Mouse (Mus musculus) ES-Bruce4 (cell line): Measurements from ENCODE around the gene Dnajc11. TPM values are rescaled to one million over a fixed set of nuclear protein-coding genes. Genes with fewer than 3 reads are reported as not detected.

Experiments used
- H3K27ac ChIP-seq: 2 replicates; pipeline ENCODE4 v1.5.1; 2012; ENCODE audit warnings: low read length, inconsistent platforms; ENCODE audit not compliant: insufficient read depth
- H3K27me3 ChIP-seq: 2 replicates; pipeline ENCODE4 v1.6.1; 2012; ENCODE audit warnings: mild to moderate bottlenecking, low read length, inconsistent platforms; ENCODE audit not compliant: control insufficient read depth, poor library complexity, insufficient read depth, severe bottlenecking
- H3K36me3 ChIP-seq: 2 replicates; pipeline ENCODE4 v1.6.1; 2012; ENCODE audit warnings: inconsistent platforms, mild to moderate bottlenecking, low read length, moderate library complexity; ENCODE audit not compliant: control insufficient read depth, poor library complexity, insufficient read depth, severe bottlenecking
- H3K4me1 ChIP-seq: one replicate; pipeline ENCODE4 v1.8.1; 2011; ENCODE audit warnings: low read length; ENCODE audit not compliant: control insufficient read depth, insufficient read depth
- H3K4me3 ChIP-seq: 2 replicates; pipeline ENCODE4 v1.5.1; 2011; ENCODE audit warnings: low read depth, mild to moderate bottlenecking, low read length
- H3K9ac ChIP-seq: 2 replicates; pipeline ENCODE4 v1.6.1; 2012; ENCODE audit warnings: low read depth, mild to moderate bottlenecking, inconsistent platforms; ENCODE audit not compliant: poor library complexity, severe bottlenecking
- H3K9me3 ChIP-seq: replicated peaks from 2 replicates; pipeline ENCODE4 v1.6.1; 2012; ENCODE audit warnings: mild to moderate bottlenecking, low read length, inconsistent platforms; ENCODE audit not compliant: control insufficient read depth, poor library complexity, insufficient read depth, severe bottlenecking
- CTCF ChIP-seq: IDR thresholded peaks from one replicate; pipeline ENCODE4 v1.8.1; 2011; ENCODE audit warnings: low read depth, low read length
- EP300 ChIP-seq: IDR thresholded peaks from 2 replicates; pipeline ENCODE4 v1.6.1; 2011; ENCODE audit warnings: low read depth, low read length; ENCODE audit not compliant: insufficient read depth
- POLR2A ChIP-seq: IDR thresholded peaks from one replicate; pipeline ENCODE4 v1.8.1; 2011; ENCODE audit warnings: low read length; ENCODE audit not compliant: insufficient read depth
- polyA plus RNA-seq: library from polyadenylated mRNA; stranded (reverse); fragments of >200 nt; gene quantifications from 2 replicates; pipeline ENCODE4 v1.2.4, GENCODE M21; 2011; ENCODE audit warnings: low read depth; ENCODE audit not compliant: missing spikeins, insufficient read depth, insufficient read length

Dnajc11 gene
- polyA plus RNA-seq, 1 experiment = 89.1 TPM

DNA sequence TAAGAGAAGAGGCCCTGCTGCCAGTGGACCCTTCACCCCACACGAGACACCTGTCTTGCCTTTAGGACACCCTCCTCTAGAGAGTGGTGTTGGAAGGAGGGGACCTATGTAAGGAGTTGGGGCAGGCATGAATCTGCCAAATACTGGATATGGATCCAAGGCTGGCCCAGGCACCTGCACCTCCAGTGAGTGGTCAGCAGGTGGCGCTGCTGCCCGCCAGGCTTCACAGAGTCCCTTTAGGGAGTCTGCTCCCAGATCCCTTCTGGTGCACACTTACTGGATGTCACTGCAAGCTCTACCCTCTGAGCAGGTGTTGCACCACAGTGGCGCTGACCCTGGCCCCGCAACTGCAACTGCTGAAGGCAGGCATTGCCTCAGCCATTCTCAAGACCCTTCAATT is 47.9 kb downstream of the Dnajc11 start:
- TF ChIP-seq EP300 = 0 out of 2 replicates have a peak, but pooled peaks have one; percentile 56
- no peak for TF ChIP-seq POLR2A
- TF ChIP-seq CTCF = peak; percentile 97
- H3K9me3 ChIP-seq = no peaks in the 10 kb centered on the region
- no peak overlapping the region for H3K4me3 ChIP-seq
- H3K4me1 ChIP-seq = peaks cover 5% of the 10 kb centered on the region
- no peak overlapping the region for H3K27ac ChIP-seq
- peaks cover 17% of the 10 kb centered on the region for H3K36me3 ChIP-seq
- H3K27me3 ChIP-seq = no peaks in the 10 kb centered on the region
- H3K9ac ChIP-seq = no peak overlapping the region

DNA sequence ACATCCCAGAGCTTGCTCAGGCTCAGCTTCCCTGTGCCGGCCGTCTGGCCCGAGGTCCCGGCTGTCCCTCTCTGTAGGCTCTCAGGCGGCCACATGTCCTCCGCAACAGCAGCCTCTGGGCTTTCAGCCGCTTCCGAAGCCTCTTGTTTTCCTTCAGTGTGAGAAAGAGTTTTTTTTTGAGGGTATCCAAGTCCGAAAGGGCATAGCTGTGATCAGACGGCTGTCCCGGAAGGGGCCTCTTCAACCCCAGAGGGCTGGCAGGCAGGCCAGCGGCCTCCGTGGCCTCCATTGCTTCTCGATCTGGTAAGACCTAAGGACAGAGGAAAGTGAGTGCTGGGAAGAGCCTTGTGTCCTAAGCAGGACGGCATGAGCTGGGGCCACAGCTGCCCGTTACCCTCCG is 49.6 kb downstream of the Dnajc11 start:
- H3K4me1 ChIP-seq = peaks cover 7% of the 10 kb centered on the region
- H3K4me3 ChIP-seq = no peak overlapping the region
- peaks cover 17% of the 10 kb centered on the region for H3K36me3 ChIP-seq
- H3K9ac ChIP-seq = 0 out of 2 replicates have a peak overlapping the region, but pooled peaks have one; percentile 15
- H3K27ac ChIP-seq = no peak overlapping the region
- H3K27me3 ChIP-seq = no peaks in the 10 kb centered on the region
- no peaks in the 10 kb centered on the region for H3K9me3 ChIP-seq
- TF ChIP-seq CTCF (no peak), EP300 (no peak), POLR2A (no peak)

DNA sequence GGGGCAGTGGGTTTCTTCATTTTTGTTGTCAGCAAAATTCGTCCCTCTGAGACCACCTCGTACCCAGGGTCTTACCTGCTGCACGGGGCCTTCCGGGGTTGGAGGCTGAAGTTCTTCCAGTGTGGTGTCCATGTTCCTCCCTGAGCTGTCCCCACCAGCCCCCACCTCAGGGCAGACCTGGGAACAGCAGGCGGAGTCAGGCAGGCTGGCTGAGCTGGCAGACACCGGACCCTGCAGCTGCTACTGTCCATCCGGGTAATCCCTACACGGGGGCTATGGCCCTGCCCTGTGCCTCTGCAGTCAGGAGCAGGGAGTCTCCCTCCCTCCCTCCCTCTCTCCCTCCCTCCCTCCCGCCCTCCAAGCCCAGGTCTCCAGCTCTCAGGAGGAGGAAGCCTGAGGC is 50.1 kb downstream of the Dnajc11 start:
- peaks cover 17% of the 10 kb centered on the region for H3K36me3 ChIP-seq
- H3K27me3 ChIP-seq = no peaks in the 10 kb centered on the region
- TF ChIP-seq POLR2A = no peak
- no peak for TF ChIP-seq CTCF
- no peak for TF ChIP-seq EP300
- peaks cover 7% of the 10 kb centered on the region for H3K4me1 ChIP-seq
- H3K9me3 ChIP-seq = no peaks in the 10 kb centered on the region
- peak overlapping the region; percentile 13 for H3K4me3 ChIP-seq
- H3K27ac ChIP-seq = no peak overlapping the region
- peak overlapping the region; percentile 15; the same call in 1 of the 2 replicates for H3K9ac ChIP-seq

DNA sequence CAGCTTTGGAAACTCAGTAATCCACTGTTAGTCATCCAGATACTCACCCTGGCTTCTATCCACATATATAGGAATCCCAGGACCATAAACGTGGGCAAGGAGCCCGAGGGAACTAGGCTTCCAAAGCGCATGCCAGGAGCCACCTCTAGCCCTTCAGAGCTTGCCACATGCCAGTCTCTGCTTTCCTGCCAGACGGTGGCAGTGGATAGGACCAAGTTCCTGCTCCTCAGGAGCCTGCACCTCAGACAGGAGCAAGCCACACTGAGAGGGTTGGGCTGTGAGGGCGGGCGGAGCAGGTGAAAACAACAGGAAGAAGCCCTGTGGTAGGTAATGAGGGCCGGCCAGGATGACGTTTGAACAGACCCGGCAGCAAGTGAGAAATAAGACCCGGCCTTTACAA is 52.4 kb downstream of the Dnajc11 start:
- no peak overlapping the region for H3K9ac ChIP-seq
- TF ChIP-seq CTCF = no peak
- no peak for TF ChIP-seq EP300
- TF ChIP-seq POLR2A = no peak

DNA sequence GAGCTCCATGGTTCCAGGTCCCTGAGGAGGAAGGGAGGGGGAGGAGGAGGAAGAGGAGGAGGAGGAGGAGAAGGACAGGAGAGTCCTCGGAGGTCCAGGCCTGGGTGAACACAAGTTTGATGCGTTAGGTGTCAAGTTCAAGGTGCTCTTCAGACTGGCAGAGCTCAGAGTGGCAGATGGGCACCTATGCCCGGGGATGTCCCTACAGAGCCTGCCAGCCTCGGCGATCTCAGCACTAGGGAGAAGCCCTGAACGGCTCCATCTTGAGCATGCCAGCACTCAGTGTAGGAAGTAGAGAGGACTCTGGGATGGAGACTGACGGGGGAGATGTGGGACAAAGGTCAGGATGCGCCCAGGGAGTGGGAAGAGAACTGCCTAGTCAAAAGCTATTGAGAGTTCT is 53.2 kb downstream of the Dnajc11 start:
- Histone ChIP-seq H3K27ac (peak overlapping the region; percentile 68), H3K4me3 (peak overlapping the region; percentile 29), H3K9me3 (no peaks in the 10 kb centered on the region), H3K27me3 (no peaks in the 10 kb centered on the region), H3K4me1 (peaks cover 11% of the 10 kb centered on the region), H3K36me3 (peaks cover 11% of the 10 kb centered on the region), H3K9ac (no peak overlapping the region)
- no peak for TF ChIP-seq POLR2A
- 0 out of 2 replicates have a peak, but pooled peaks have one; percentile 1 for TF ChIP-seq EP300

More for the DNA sequence above, 52.4 kb downstream of the Dnajc11 start:
- H3K4me3 ChIP-seq = peak overlapping the region; percentile 26
- H3K4me1 ChIP-seq = peaks cover 11% of the 10 kb centered on the region
- H3K9me3 ChIP-seq = no peaks in the 10 kb centered on the region
- peak overlapping the region; percentile 68 for H3K27ac ChIP-seq
- H3K27me3 ChIP-seq = no peaks in the 10 kb centered on the region
- H3K36me3 ChIP-seq = peaks cover 5% of the 10 kb centered on the region

DNA sequence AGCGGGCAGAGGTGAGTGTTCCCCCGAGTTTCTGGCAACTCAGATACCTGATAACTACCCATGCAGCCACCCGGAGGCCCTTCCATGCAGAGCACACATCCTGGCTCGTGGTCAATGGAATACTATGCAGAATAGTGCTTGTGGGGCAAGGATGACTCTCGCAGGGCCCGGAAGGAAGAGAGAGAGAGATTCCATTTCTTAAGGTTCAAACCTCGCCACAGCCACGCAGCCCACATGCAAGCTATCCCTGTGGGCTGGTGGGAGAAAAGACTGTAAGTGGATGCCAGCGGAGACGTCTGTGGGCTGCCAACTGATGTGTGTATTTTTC is 54.5 kb downstream of the Dnajc11 start:
- Histone ChIP-seq H3K36me3 (peaks cover 18% of the 10 kb centered on the region), H3K9me3 (no peaks in the 10 kb centered on the region), H3K4me1 (peaks cover 11% of the 10 kb centered on the region), H3K27ac (no peak overlapping the region), H3K27me3 (no peaks in the 10 kb centered on the region), H3K9ac (peak overlapping the region; percentile 78), H3K4me3 (peak overlapping the region; percentile 86)
- TF ChIP-seq POLR2A (no peak), CTCF (no peak), EP300 (no peak)
